Mouse (Mus musculus): ENCODE data around the gene Slc13a1. TPM values are rescaled to one million over a fixed set of nuclear protein-coding genes. Genes with fewer than 3 reads are reported as not detected.
"Not testable (repeated sequence)": the region's sequence is repeated elsewhere in the genome, so short reads cannot be mapped to it uniquely, and the experiment has no call there.

The Slc13a1 gene
- polyA plus RNA-seq (2015; fragmentation: Nextera tagmentation; extraction: Ambion mirVana), result not detected in 2 replicates

- Histone ChIP-seq H3K9ac (no peak within 1 kb of the TSS), H3K27ac (no peak within 1 kb of the TSS), H3K9me3 (replicated peaks) (no peaks in the 10 kb centered on the region), H3K4me2 (no peak within 1 kb of the TSS), H3K4me3 (replicated peaks) (no peak within 1 kb of the TSS), H3K4me1 (replicated peaks) (no peaks in the 10 kb centered on the region), H3K36me3 (no peaks in the 10 kb centered on the region), H3K27me3 (no peaks in the 10 kb centered on the region)
- 60% methylated on average over 5 of the region's 5 CpGs for WGBS (ENCODE audit: insufficient replicate concordance)
- DNase-seq (no peak), ATAC-seq (ENCODE audit: low read depth) (no peak)
Observed at GRCm38 (mm10) chr6:24167734-24168327, at the start of gene Slc13a1. Gene Slc13a1, minus strand, starts transcription at chr6:24168092.

- WGBS (ENCODE audit: insufficient replicate concordance), result 54% methylated on average over 3 of the region's 3 CpGs
- no peak overlapping the region for H3K27ac ChIP-seq
- H3K27me3 ChIP-seq, result no peaks in the 10 kb centered on the region
- ATAC-seq (ENCODE audit: low read depth), result no peak
- H3K4me1 ChIP-seq (replicated peaks), result no peaks in the 10 kb centered on the region
- H3K4me3 ChIP-seq (replicated peaks), result no peak overlapping the region
- H3K36me3 ChIP-seq, result no peaks in the 10 kb centered on the region
- no peaks in the 10 kb centered on the region for H3K9me3 ChIP-seq (replicated peaks)
- no peak overlapping the region for H3K9ac ChIP-seq
- DNase-seq, result no peak
- H3K4me2 ChIP-seq, result no peak overlapping the region
Observed at GRCm38 (mm10) chr6:24207866-24208265, 40.0 kb upstream of the Slc13a1 start.

GRCm38 (mm10) chr6:24202226-24202625 is 34.3 kb upstream of the Slc13a1 start:
- no peak for DNase-seq
- no peaks in the 10 kb centered on the region for H3K27me3 ChIP-seq
- no peak overlapping the region for H3K4me3 ChIP-seq (replicated peaks)
- no peak overlapping the region for H3K27ac ChIP-seq
- no peak for ATAC-seq (ENCODE audit: low read depth)
- no peak overlapping the region for H3K9ac ChIP-seq
- no peaks in the 10 kb centered on the region for H3K4me1 ChIP-seq (replicated peaks)
- H3K9me3 ChIP-seq (replicated peaks), result no peaks in the 10 kb centered on the region
- H3K36me3 ChIP-seq, result no peaks in the 10 kb centered on the region
- no peak overlapping the region for H3K4me2 ChIP-seq
- WGBS (ENCODE audit: insufficient replicate concordance), result 50% methylated on average over 6 of the region's 6 CpGs

GRCm38 (mm10) chr6:24200644-24201484 is 33.0 kb upstream of the Slc13a1 start:
- WGBS (ENCODE audit: insufficient replicate concordance), result 63% methylated on average over 12 of the region's 12 CpGs
- no peaks in the 10 kb centered on the region for H3K9me3 ChIP-seq (replicated peaks)
- H3K4me1 ChIP-seq (replicated peaks), result no peaks in the 10 kb centered on the region
- H3K36me3 ChIP-seq, result no peaks in the 10 kb centered on the region
- no peak overlapping the region for H3K4me2 ChIP-seq
- no peak overlapping the region for H3K9ac ChIP-seq
- no peak overlapping the region for H3K4me3 ChIP-seq (replicated peaks)
- no peaks in the 10 kb centered on the region for H3K27me3 ChIP-seq
- DNase-seq (no peak), ATAC-seq (ENCODE audit: low read depth) (no peak)
- no peak overlapping the region for H3K27ac ChIP-seq

- not testable (repeated sequence) for H3K36me3 ChIP-seq; DNase-seq; H3K4me2 ChIP-seq; H3K4me1 ChIP-seq (replicated peaks); H3K4me3 ChIP-seq (replicated peaks); H3K9me3 ChIP-seq (replicated peaks); ATAC-seq (ENCODE audit: low read depth); H3K27ac ChIP-seq; H3K27me3 ChIP-seq; H3K9ac ChIP-seq
- 62% methylated on average over 10 of the region's 10 CpGs for WGBS (ENCODE audit: insufficient replicate concordance)
Observed at GRCm38 (mm10) chr6:24197501-24198195, 29.8 kb upstream of the Slc13a1 start.

- H3K27ac ChIP-seq; H3K27me3 ChIP-seq; ATAC-seq (ENCODE audit: low read depth); H3K4me3 ChIP-seq (replicated peaks); H3K36me3 ChIP-seq; H3K4me1 ChIP-seq (replicated peaks); H3K9me3 ChIP-seq (replicated peaks); H3K4me2 ChIP-seq; DNase-seq; H3K9ac ChIP-seq: not testable (repeated sequence)
- WGBS (ENCODE audit: insufficient replicate concordance), result 47% methylated on average over 5 of the region's 5 CpGs
Observed at GRCm38 (mm10) chr6:24196406-24196805, 28.5 kb upstream of the Slc13a1 start.

- WGBS (ENCODE audit: insufficient replicate concordance), result 60% methylated on average over 3 of the region's 3 CpGs
- Histone ChIP-seq H3K9ac (no peak overlapping the region), H3K4me1 (replicated peaks) (no peaks in the 10 kb centered on the region), H3K27me3 (no peaks in the 10 kb centered on the region), H3K4me2 (no peak overlapping the region), H3K27ac (no peak overlapping the region), H3K4me3 (replicated peaks) (no peak overlapping the region), H3K36me3 (no peaks in the 10 kb centered on the region), H3K9me3 (replicated peaks) (no peaks in the 10 kb centered on the region)
- DNase-seq (no peak), ATAC-seq (ENCODE audit: low read depth) (no peak)
Observed at GRCm38 (mm10) chr6:24183439-24183838, 15.5 kb upstream of the Slc13a1 start.

- ATAC-seq (ENCODE audit: low read depth) (no peak), DNase-seq (no peak)
- Histone ChIP-seq H3K27ac (no peak overlapping the region), H3K27me3 (no peaks in the 10 kb centered on the region), H3K4me1 (replicated peaks) (no peaks in the 10 kb centered on the region), H3K9ac (no peak overlapping the region), H3K36me3 (no peaks in the 10 kb centered on the region), H3K9me3 (replicated peaks) (no peaks in the 10 kb centered on the region), H3K4me3 (replicated peaks) (no peak overlapping the region), H3K4me2 (no peak overlapping the region)
- 45% methylated on average over 3 of the region's 3 CpGs for WGBS (ENCODE audit: insufficient replicate concordance)
Observed at GRCm38 (mm10) chr6:24175393-24175792, 7.5 kb upstream of the Slc13a1 start.

- H3K36me3 ChIP-seq, result no peaks in the 10 kb centered on the region
- no peak overlapping the region for H3K4me2 ChIP-seq
- no peaks in the 10 kb centered on the region for H3K27me3 ChIP-seq
- DNase-seq (no peak), ATAC-seq (ENCODE audit: low read depth) (no peak)
- H3K4me1 ChIP-seq (replicated peaks), result no peaks in the 10 kb centered on the region
- H3K9me3 ChIP-seq (replicated peaks), result no peaks in the 10 kb centered on the region
- H3K9ac ChIP-seq, result no peak overlapping the region
- no peak overlapping the region for H3K4me3 ChIP-seq (replicated peaks)
- no peak overlapping the region for H3K27ac ChIP-seq
Observed at GRCm38 (mm10) chr6:24173951-24174350, 6.1 kb upstream of the Slc13a1 start.

- Histone ChIP-seq H3K4me1 (replicated peaks) (no peaks in the 10 kb centered on the region), H3K4me2 (no peak overlapping the region), H3K9me3 (replicated peaks) (no peaks in the 10 kb centered on the region), H3K27me3 (no peaks in the 10 kb centered on the region), H3K27ac (no peak overlapping the region), H3K9ac (no peak overlapping the region), H3K36me3 (no peaks in the 10 kb centered on the region), H3K4me3 (replicated peaks) (no peak overlapping the region)
- WGBS (ENCODE audit: insufficient replicate concordance), result 41% methylated on average over 2 of the region's 2 CpGs
- no peak for ATAC-seq (ENCODE audit: low read depth)
- no peak for DNase-seq
Observed at GRCm38 (mm10) chr6:24172736-24173135, 4.8 kb upstream of the Slc13a1 start.

GRCm38 (mm10) chr6:24166772-24167171 is 1.1 kb downstream of the Slc13a1 start:
- Histone ChIP-seq H3K4me3 (replicated peaks) (no peak overlapping the region), H3K27ac (no peak overlapping the region), H3K9ac (no peak overlapping the region), H3K9me3 (replicated peaks) (no peaks in the 10 kb centered on the region), H3K36me3 (no peaks in the 10 kb centered on the region), H3K4me2 (no peak overlapping the region), H3K4me1 (replicated peaks) (no peaks in the 10 kb centered on the region), H3K27me3 (no peaks in the 10 kb centered on the region)
- ATAC-seq (ENCODE audit: low read depth), result no peak
- DNase-seq, result no peak
- 42% methylated on average over 6 of the region's 6 CpGs for WGBS (ENCODE audit: insufficient replicate concordance)
